Mouse (Mus musculus) heart, embryonic 10.5 days (tissue): ENCODE measurements at regions not wholly inside any gene's neighbourhood (a gene's known extent, or its start where the extent isn't known, plus 50 kb on each side); places are given as distances from the start of the nearest gene placed in this dataset.

Experiments
- DNase-seq: peaks from one replicate; pipeline ENCODE4 v3.0.0-alpha.2; 2017; ENCODE audit warnings: low spot score
- H3K27ac ChIP-seq: fragments of 300-500 bp; sonication (generic); 2 replicates; pipeline ENCODE4 v1.5.1; 2016; ENCODE audit warnings: mild to moderate bottlenecking
- H3K27me3 ChIP-seq: fragments of 300-500 bp; sonication (generic); 2 replicates; pipeline ENCODE4 v1.6.1; 2016; ENCODE audit warnings: mild to moderate bottlenecking; ENCODE audit not compliant: poor library complexity, insufficient read depth, severe bottlenecking
- H3K36me3 ChIP-seq: fragments of 300-500 bp; sonication (generic); 2 replicates; pipeline ENCODE4 v1.6.1; 2016; ENCODE audit warnings: mild to moderate bottlenecking, moderate library complexity
- H3K4me1 ChIP-seq: fragments of 300-500 bp; sonication (generic); 2 replicates; pipeline ENCODE4 v1.6.1; 2016; ENCODE audit warnings: mild to moderate bottlenecking
- H3K4me3 ChIP-seq: fragments of 300-500 bp; sonication (generic); 2 replicates; pipeline ENCODE4 v1.5.1; 2016; ENCODE audit warnings: mild to moderate bottlenecking, moderate library complexity
- H3K9me3 ChIP-seq: fragments of 300-500 bp; sonication (generic); 2 replicates; pipeline ENCODE4 v1.6.1; 2016; ENCODE audit warnings: mild to moderate bottlenecking, moderate library complexity
- WGBS: fragments of 180-500 bp; shearing (Covaris S2); methylation state at CpG from one replicate; pipeline ENCODE4 v1.1.7; 2016; 5-methylcytosine and 5-hydroxymethylcytosine counted together

- no peak overlapping the region for H3K27ac ChIP-seq
- no peaks in the 10 kb centered on the region for H3K4me1 ChIP-seq
- H3K36me3 ChIP-seq: no peaks in the 10 kb centered on the region
- no peak overlapping the region for H3K4me3 ChIP-seq
- no peaks in the 10 kb centered on the region for H3K9me3 ChIP-seq
- no peak for DNase-seq
- H3K27me3 ChIP-seq: no peaks in the 10 kb centered on the region
Measured at GRCm38 (mm10) chr4:93935692-93936091, 600.4 kb upstream of the Tusc1 start.

GRCm38 (mm10) chr4:93927117-93927516 lies 591.8 kb upstream of the Tusc1 start:
- H3K27me3 ChIP-seq: no peaks in the 10 kb centered on the region
- no peak for DNase-seq
- 85% methylated on average over 7 of the region's 7 CpGs for WGBS

DNA sequence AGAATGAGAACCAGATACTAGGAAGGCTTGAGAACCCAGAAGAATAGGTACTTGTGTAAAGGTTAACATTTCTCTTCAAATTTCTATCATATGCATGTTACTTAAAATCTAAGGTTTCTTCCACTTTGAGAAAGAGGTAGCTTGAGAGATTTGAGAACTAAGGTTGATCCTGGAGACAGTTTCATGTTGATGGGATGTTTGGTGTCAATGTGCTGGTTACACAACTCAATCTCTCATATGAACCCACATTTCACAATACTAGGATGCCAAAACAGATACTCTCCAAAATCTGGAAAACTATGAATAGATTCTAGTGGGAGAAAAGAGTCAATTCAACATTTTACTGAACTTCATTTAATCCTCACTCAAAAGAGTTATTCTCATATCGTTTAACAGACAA lies 589.1 kb upstream of the Tusc1 start:
- Histone ChIP-seq H3K9me3 (no peaks in the 10 kb centered on the region), H3K27ac (no peak overlapping the region), H3K36me3 (no peaks in the 10 kb centered on the region), H3K27me3 (no peaks in the 10 kb centered on the region), H3K4me3 (no peak overlapping the region), H3K4me1 (no peaks in the 10 kb centered on the region)
- DNase-seq: no peak
- WGBS: 62% methylated on average over 1 of the region's 1 CpGs

More at GRCm38 (mm10) chr4:93927117-93927516, 591.8 kb upstream of the Tusc1 start:
- Histone ChIP-seq H3K27ac (no peak overlapping the region), H3K36me3 (no peaks in the 10 kb centered on the region), H3K4me1 (no peaks in the 10 kb centered on the region), H3K9me3 (no peaks in the 10 kb centered on the region), H3K4me3 (no peak overlapping the region)

- DNase-seq: no peak
- no peak overlapping the region for H3K4me3 ChIP-seq
- no peaks in the 10 kb centered on the region for H3K27me3 ChIP-seq
- no peaks in the 10 kb centered on the region for H3K36me3 ChIP-seq
- 89% methylated on average over 11 of the region's 11 CpGs for WGBS
- no peak overlapping the region for H3K27ac ChIP-seq
- no peaks in the 10 kb centered on the region for H3K4me1 ChIP-seq
- H3K9me3 ChIP-seq: no peaks in the 10 kb centered on the region
Measured at GRCm38 (mm10) chr4:93886631-93887030, 551.3 kb upstream of the Tusc1 start.

GRCm38 (mm10) chr4:93881318-93881717 lies 546.0 kb upstream of the Tusc1 start:
- Histone ChIP-seq H3K27ac (no peak overlapping the region), H3K36me3 (no peaks in the 10 kb centered on the region), H3K9me3 (no peaks in the 10 kb centered on the region), H3K4me3 (no peak overlapping the region), H3K4me1 (no peaks in the 10 kb centered on the region), H3K27me3 (no peaks in the 10 kb centered on the region)
- no peak for DNase-seq
- 61% methylated on average over 3 of the region's 3 CpGs for WGBS

DNA sequence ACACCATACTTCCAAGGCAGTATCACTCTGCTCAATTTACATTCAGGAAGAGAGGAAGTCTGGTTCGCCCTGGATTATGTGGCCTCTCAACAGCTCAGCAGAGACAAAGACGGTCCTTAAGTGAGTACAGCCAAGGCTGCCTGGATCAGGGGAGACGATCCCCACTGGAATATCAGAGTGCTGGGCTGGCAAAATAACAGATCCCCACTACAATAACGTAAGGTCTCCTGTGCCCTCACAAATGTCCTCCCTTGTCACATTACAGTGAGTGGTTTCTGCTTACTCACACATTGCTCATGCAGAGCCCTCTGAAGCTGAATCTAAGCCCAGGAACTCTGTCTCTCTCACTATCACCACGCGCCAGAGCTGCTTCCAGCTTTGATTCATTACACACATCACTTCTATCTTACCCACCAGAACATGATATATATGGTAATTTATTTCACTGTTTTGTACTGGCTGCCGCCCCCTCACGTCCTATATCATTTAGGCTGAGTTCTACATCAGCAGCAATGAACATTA lies 544.1 kb upstream of the Tusc1 start:
- Histone ChIP-seq H3K27me3 (no peaks in the 10 kb centered on the region), H3K4me3 (no peak overlapping the region), H3K9me3 (no peaks in the 10 kb centered on the region), H3K4me1 (no peaks in the 10 kb centered on the region), H3K36me3 (no peaks in the 10 kb centered on the region), H3K27ac (no peak overlapping the region)
- no peak for DNase-seq
- 69% methylated on average over 8 of the region's 8 CpGs for whole genome bisulfite sequencing

- no peaks in the 10 kb centered on the region for H3K36me3 ChIP-seq
- no peak overlapping the region for H3K27ac ChIP-seq
- H3K27me3 ChIP-seq: no peaks in the 10 kb centered on the region
- no peaks in the 10 kb centered on the region for H3K9me3 ChIP-seq
- no peak overlapping the region for H3K4me3 ChIP-seq
- WGBS: 79% methylated on average over 3 of the region's 3 CpGs
- no peak for DNase-seq
- no peaks in the 10 kb centered on the region for H3K4me1 ChIP-seq
Measured at GRCm38 (mm10) chr4:93873271-93873670, 538.0 kb upstream of the Tusc1 start.

- no peaks in the 10 kb centered on the region for H3K9me3 ChIP-seq
- no peak overlapping the region for H3K27ac ChIP-seq
- no peaks in the 10 kb centered on the region for H3K4me1 ChIP-seq
- no peaks in the 10 kb centered on the region for H3K27me3 ChIP-seq
- no peak for DNase-seq
- WGBS: 88% methylated on average over 3 of the region's 3 CpGs
- H3K36me3 ChIP-seq: no peaks in the 10 kb centered on the region
- H3K4me3 ChIP-seq: no peak overlapping the region
Measured at GRCm38 (mm10) chr4:93853451-93853850, 518.1 kb upstream of the Tusc1 start.

GRCm38 (mm10) chr4:93849178-93849577 lies 513.9 kb upstream of the Tusc1 start:
- Histone ChIP-seq H3K4me1 (no peaks in the 10 kb centered on the region), H3K27me3 (no peaks in the 10 kb centered on the region), H3K9me3 (no peaks in the 10 kb centered on the region), H3K4me3 (no peak overlapping the region), H3K36me3 (no peaks in the 10 kb centered on the region), H3K27ac (no peak overlapping the region)
- WGBS: 65% methylated on average over 3 of the region's 3 CpGs
- no peak for DNase-seq

DNA sequence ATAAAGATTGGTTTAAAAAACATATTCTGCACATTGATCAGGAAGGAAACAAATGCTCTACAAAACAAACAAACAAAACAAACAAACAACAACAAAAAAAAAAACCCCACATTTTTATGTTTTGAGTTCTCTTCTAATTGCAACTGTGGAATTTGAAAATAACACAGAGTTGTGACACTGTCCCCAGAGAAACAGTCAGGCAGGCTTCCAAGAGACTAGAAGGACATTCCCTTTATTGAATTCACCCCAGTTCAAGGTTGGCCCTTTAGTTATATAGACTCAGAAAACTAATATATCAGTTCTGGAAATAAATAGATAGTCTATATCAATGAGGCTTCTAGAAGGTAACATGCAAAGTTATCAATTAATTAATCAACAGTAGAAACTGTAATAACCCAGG lies 495.4 kb upstream of the Tusc1 start:
- H3K27ac ChIP-seq: no peak overlapping the region
- H3K4me1 ChIP-seq: no peaks in the 10 kb centered on the region
- DNase-seq: no peak
- H3K27me3 ChIP-seq: no peaks in the 10 kb centered on the region
- no peaks in the 10 kb centered on the region for H3K36me3 ChIP-seq
- H3K4me3 ChIP-seq: no peak overlapping the region
- H3K9me3 ChIP-seq: no peaks in the 10 kb centered on the region

- Histone ChIP-seq H3K4me3 (no peak overlapping the region), H3K27me3 (no peaks in the 10 kb centered on the region), H3K4me1 (no peaks in the 10 kb centered on the region), H3K36me3 (no peaks in the 10 kb centered on the region), H3K27ac (no peak overlapping the region), H3K9me3 (no peaks in the 10 kb centered on the region)
- no peak for DNase-seq
- WGBS: 83% methylated on average over 1 of the region's 1 CpGs
Measured at GRCm38 (mm10) chr4:93793104-93793503, 457.8 kb upstream of the Tusc1 start.

DNA sequence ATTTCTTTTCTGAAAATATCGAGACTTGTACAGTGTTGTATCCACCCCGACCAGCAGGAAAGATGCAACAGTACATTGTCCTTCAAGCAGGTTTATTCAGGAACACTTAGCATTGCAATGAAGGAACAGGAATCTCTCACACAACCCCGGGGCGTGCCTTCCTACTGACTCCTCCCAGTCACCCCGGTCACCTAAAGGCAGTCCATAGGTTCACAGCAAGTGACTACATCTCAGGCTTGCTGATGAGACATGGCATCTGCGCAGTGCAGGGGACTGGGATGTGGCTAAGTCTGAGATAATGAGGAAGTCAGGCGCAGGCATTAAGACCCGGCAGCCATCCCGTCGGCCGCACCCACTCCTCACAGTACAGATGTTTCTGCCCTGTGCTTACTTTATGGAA lies 454.8 kb upstream of the Tusc1 start:
- H3K36me3 ChIP-seq: no peaks in the 10 kb centered on the region
- no peaks in the 10 kb centered on the region for H3K27me3 ChIP-seq
- H3K27ac ChIP-seq: no peak overlapping the region
- H3K4me1 ChIP-seq: no peaks in the 10 kb centered on the region
- no peak for DNase-seq
- 79% methylated on average over 11 of the region's 11 CpGs for WGBS
- H3K9me3 ChIP-seq: no peaks in the 10 kb centered on the region
- H3K4me3 ChIP-seq: no peak overlapping the region

GRCm38 (mm10) chr4:93754497-93754896 lies 419.2 kb upstream of the Tusc1 start:
- Histone ChIP-seq H3K27ac (no peak overlapping the region), H3K9me3 (no peaks in the 10 kb centered on the region), H3K4me3 (no peak overlapping the region), H3K36me3 (no peaks in the 10 kb centered on the region), H3K4me1 (no peaks in the 10 kb centered on the region), H3K27me3 (no peaks in the 10 kb centered on the region)
- no peak for DNase-seq
- WGBS: 89% methylated on average over 2 of the region's 2 CpGs

DNA sequence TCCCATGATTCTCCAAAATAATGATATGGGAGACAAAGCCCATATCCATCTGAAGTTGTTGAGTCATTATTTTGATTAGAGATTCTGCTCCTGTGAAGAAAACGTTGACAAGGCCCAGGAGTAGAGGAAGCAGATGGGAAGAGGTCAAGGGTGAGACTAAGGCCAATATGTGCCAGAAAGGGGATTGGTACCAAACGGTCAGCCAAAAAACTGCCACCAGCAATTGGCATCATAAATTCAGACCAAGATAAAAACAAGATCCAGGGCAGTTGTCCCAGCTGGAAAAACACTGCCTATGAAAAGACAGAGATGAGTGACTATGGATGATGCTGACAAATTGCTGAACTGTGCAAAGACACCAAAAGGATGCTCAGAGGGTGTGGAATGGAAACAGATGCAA lies 411.0 kb upstream of the Tusc1 start:
- Histone ChIP-seq H3K36me3 (no peaks in the 10 kb centered on the region), H3K4me3 (no peak overlapping the region)
- WGBS: 58% methylated on average over 2 of the region's 2 CpGs

More for the DNA sequence above, 411.0 kb upstream of the Tusc1 start:
- Histone ChIP-seq H3K9me3 (no peaks in the 10 kb centered on the region), H3K27me3 (no peaks in the 10 kb centered on the region), H3K27ac (no peak overlapping the region), H3K4me1 (no peaks in the 10 kb centered on the region)
- DNase-seq: no peak
